Mouse (Mus musculus) activated CD4-positive, CD25-positive, alpha-beta regulatory T cell, adult 9 weeks (primary cell): ENCODE measurements around the gene 2010300C02Rik. TPM values are rescaled to one million over a fixed set of nuclear protein-coding genes. Genes with fewer than 3 reads are reported as not detected.

Experiments
- polyA plus RNA-seq: library from polyadenylated mRNA; unstranded; fragments of 100-300 nt; shearing (Covaris generic); gene quantifications from one replicate; pipeline ENCODE4 v1.2.1, GENCODE M21; 2017

2010300C02Rik gene
- 0.54 TPM for polyA plus RNA-seq

DNA sequence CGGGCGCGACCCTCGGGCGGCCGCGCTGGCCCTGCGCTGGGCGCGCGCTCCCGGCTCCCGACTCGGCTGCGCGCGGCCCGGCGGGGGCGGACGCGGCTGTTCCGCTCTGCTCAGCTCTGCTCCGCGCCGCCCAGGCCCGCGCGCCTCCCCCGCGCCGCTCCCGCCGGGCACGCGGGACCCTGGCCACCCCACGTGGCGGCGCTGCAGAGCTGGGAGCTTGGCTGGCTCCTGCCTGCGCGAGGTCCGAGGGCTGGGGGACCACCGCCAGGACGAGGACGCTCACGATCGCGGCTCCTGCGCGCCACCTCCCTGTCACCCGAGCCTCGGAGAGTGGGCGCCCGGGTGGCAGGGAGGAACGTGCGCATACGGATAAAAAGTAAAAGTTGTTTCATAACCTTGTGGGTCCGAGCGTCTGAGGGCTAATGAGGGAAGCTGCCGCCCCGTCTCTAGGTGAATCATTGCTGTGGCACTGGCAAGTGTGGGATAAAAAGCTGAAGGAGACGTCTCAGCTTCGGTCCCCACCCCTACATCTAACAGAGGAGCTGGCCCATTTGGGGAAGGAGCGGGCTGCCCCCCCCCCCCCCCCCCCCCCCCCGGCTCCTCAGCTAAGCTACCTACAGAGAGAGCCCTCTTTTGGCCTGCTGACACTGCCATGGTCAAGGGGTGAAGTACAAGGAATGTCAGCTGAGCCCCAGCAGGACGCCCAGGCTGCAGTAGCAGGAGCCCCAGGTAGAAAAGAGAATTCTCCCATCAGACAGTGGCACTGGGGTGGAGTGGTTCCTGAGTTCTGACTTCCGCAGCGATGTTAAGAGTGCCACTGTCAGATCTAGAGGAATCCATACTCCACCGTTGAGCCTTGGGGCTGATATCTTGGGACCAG, at the start of gene 2010300C02Rik:
TSS of gene 2010300C02Rik (minus strand) at position 325 of the 880 bp plus-strand sequence.

Other genes starting within 250 kb of the 2010300C02Rik start
- 14.4 TPM for gene Mgat4a, start 179.1 kb downstream of the 2010300C02Rik start, polyA plus RNA-seq
- 2.4 TPM for gene Tsga10, start 146.3 kb upstream of the 2010300C02Rik start, polyA plus RNA-seq
- gene Lipt1, start 151.7 kb upstream of the 2010300C02Rik start, polyA plus RNA-seq = 7.1 TPM
- gene Mitd1, start 170.3 kb upstream of the 2010300C02Rik start, polyA plus RNA-seq = 95.6 TPM
- gene Mrpl30, start 170.4 kb upstream of the 2010300C02Rik start, polyA plus RNA-seq = 195 TPM
- not detected for gene Lyg2, start 196.4 kb upstream of the 2010300C02Rik start, polyA plus RNA-seq
- gene Lyg1, start 237.7 kb upstream of the 2010300C02Rik start, polyA plus RNA-seq = not detected